Comparison of ENCODE assay signal across 8 mouse cellular contexts in genomic region chr12:59010482-59010881, GRCm38 (mm10). TPM values are rescaled to one million over a fixed set of nuclear protein-coding genes. Genes with fewer than 3 reads are reported as not detected.
A peak's percentile ranks its signal among the peaks of the same experiment; 100 is the strongest.
DNase-seq lines count a peak whose midpoint lies in the region; ATAC-seq lines count a peak whose summit lies in the region.

No protein-coding gene starts in this region.

- peaks cover 31% of the 10 kb centered on the region for H3K36me3 ChIP-seq in embryonic facial prominence, embryonic 10.5 days (replicated peaks)
- H3K36me3 ChIP-seq in midbrain, embryonic 16.5 days (ENCODE audit: control insufficient read depth, insufficient read depth, low read length) = peaks cover 13% of the 10 kb centered on the region

- H3K27me3 ChIP-seq in embryonic facial prominence, embryonic 10.5 days (replicated peaks; ENCODE audit: low read depth, poor library complexity, severe bottlenecking) = no peaks in the 10 kb centered on the region
- H3K27me3 ChIP-seq in midbrain, embryonic 16.5 days (ENCODE audit: control insufficient read depth, insufficient read depth, low read depth, low read length) = no peaks in the 10 kb centered on the region

- peak overlapping the region; percentile 91 for H3K4me2 ChIP-seq in midbrain, embryonic 16.5 days (ENCODE audit: low read length)

- 79% methylated on average over 2 of the region's 2 CpGs for WGBS in embryonic facial prominence, embryonic 10.5 days
- 74% methylated on average over 2 of the region's 2 CpGs for WGBS in midbrain, embryonic 16.5 days

- H3K4me1 ChIP-seq in embryonic facial prominence, embryonic 10.5 days = peaks cover 25% of the 10 kb centered on the region
- peaks cover 23% of the 10 kb centered on the region for H3K4me1 ChIP-seq in midbrain, embryonic 16.5 days (ENCODE audit: control insufficient read depth, insufficient read depth, low read length)

- peak; percentile 24 for DNase-seq in adrenal gland, postnatal 14 days
- no peak for DNase-seq in adrenal gland, postnatal 4 days (ENCODE audit: low spot score in 2 of 2)
- peak; percentile 89 for DNase-seq in 3T3-L1 (ENCODE audit: low read depth, low spot score)
- DNase-seq in embryonic facial prominence, embryonic 10.5 days (ENCODE audit: low spot score) = no peak
- DNase-seq in kidney, postnatal 10 days = peak; percentile 11
- no peak for DNase-seq in layer of hippocampus, postnatal 36 days

- no peak overlapping the region for H3K9ac ChIP-seq in midbrain, embryonic 16.5 days (ENCODE audit: low read depth, low read length)

- H3K27ac ChIP-seq in embryonic facial prominence, embryonic 10.5 days (replicated peaks) = no peak overlapping the region
- no peak overlapping the region for H3K27ac ChIP-seq in midbrain, embryonic 16.5 days (ENCODE audit: low read length)

- ATAC-seq in midbrain, embryonic 16.5 days = no peak
- no peak for ATAC-seq in monocyte, adult 5-6 weeks (replicated peaks; ENCODE audit: insufficient number of reproducible peaks, low FRiP score, low TSS enrichment, poor library complexity, severe bottlenecking)

- H3K4me3 ChIP-seq in embryonic facial prominence, embryonic 10.5 days = peak overlapping the region; percentile 85
- H3K4me3 ChIP-seq in midbrain, embryonic 16.5 days (ENCODE audit: low read depth, low read length) = no peak overlapping the region

- H3K9me3 ChIP-seq in embryonic facial prominence, embryonic 10.5 days = no peaks in the 10 kb centered on the region
- no peaks in the 10 kb centered on the region for H3K9me3 ChIP-seq in midbrain, embryonic 16.5 days (replicated peaks; ENCODE audit: control insufficient read depth, low read length, poor library complexity, severe bottlenecking)

RNA-seq across cellular contexts. Expression of gene Sec23a, which starts 1.3 kb away (rescaled TPM):
- total RNA-seq in adrenal gland, postnatal 14 days (2021) = 45.1 and 46.4 TPM in 2 replicates
- 10 to 100 TPM; 48.1 to 53.7 TPM for total RNA-seq in adrenal gland, postnatal 4 days (2021)
- 59.8 and 60.5 TPM in 2 replicates for polyA plus RNA-seq in embryonic facial prominence, embryonic 10.5 days (2016; fragmentation: Nextera tagmentation; extraction: Ambion mirVana)
- polyA plus RNA-seq in midbrain, embryonic 16.5 days (2015; fragmentation: Nextera tagmentation; extraction: Ambion mirVana) = 119 and 120 TPM in 2 replicates
- total RNA-seq in monocyte, adult 5-6 weeks (2017) = 20.5 to 28.1 TPM (median 24.5 TPM) in 3 replicates
- total RNA-seq in layer of hippocampus, postnatal 36 days (2021) = 100 to 1,000 TPM in 1 of 2 experiments, 10 to 100 TPM in 1; 97.2 to 101 TPM

RNA-seq across cellular contexts. Expression of gene Gemin2, which starts 2.7 kb away (rescaled TPM):
- total RNA-seq in adrenal gland, postnatal 14 days (2021) = 9.0 and 9.6 TPM in 2 replicates
- total RNA-seq in adrenal gland, postnatal 4 days (2021) = 10 to 100 TPM; 13.6 to 15.0 TPM
- polyA plus RNA-seq in embryonic facial prominence, embryonic 10.5 days (2016; fragmentation: Nextera tagmentation; extraction: Ambion mirVana) = 41.8 and 43.7 TPM in 2 replicates
- polyA plus RNA-seq in midbrain, embryonic 16.5 days (2015; fragmentation: Nextera tagmentation; extraction: Ambion mirVana) = 15.0 and 16.6 TPM in 2 replicates
- total RNA-seq in monocyte, adult 5-6 weeks (2017) = 5.1 to 8.0 TPM (median 7.8 TPM) in 3 replicates
- total RNA-seq in layer of hippocampus, postnatal 36 days (2021) = 10 to 100 TPM; 10.0 to 10.4 TPM

RNA-seq across cellular contexts. Expression of gene Trappc6b, which starts 50.8 kb away (rescaled TPM):
- 87.3 and 90.0 TPM in 2 replicates for total RNA-seq in adrenal gland, postnatal 14 days (2021)
- total RNA-seq in adrenal gland, postnatal 4 days (2021) = 10 to 100 TPM; 92.0 to 95.4 TPM
- polyA plus RNA-seq in embryonic facial prominence, embryonic 10.5 days (2016; fragmentation: Nextera tagmentation; extraction: Ambion mirVana) = 67.6 and 69.9 TPM in 2 replicates
- 182 and 184 TPM in 2 replicates for polyA plus RNA-seq in midbrain, embryonic 16.5 days (2015; fragmentation: Nextera tagmentation; extraction: Ambion mirVana)
- 110 to 131 TPM (median 119 TPM) in 3 replicates for total RNA-seq in monocyte, adult 5-6 weeks (2017)
- total RNA-seq in layer of hippocampus, postnatal 36 days (2021) = 100 to 1,000 TPM; 112 to 117 TPM

RNA-seq across cellular contexts. Expression of gene Pnn, which starts 56.2 kb away (rescaled TPM):
- 54.1 and 60.2 TPM in 2 replicates for total RNA-seq in adrenal gland, postnatal 14 days (2021)
- total RNA-seq in adrenal gland, postnatal 4 days (2021) = 10 to 100 TPM; 71.8 to 78.4 TPM
- polyA plus RNA-seq in embryonic facial prominence, embryonic 10.5 days (2016; fragmentation: Nextera tagmentation; extraction: Ambion mirVana) = 114 and 121 TPM in 2 replicates
- 85.6 and 90.5 TPM in 2 replicates for polyA plus RNA-seq in midbrain, embryonic 16.5 days (2015; fragmentation: Nextera tagmentation; extraction: Ambion mirVana)
- 109 to 145 TPM (median 133 TPM) in 3 replicates for total RNA-seq in monocyte, adult 5-6 weeks (2017)
- total RNA-seq in layer of hippocampus, postnatal 36 days (2021) = 10 to 100 TPM; 63.5 to 69.8 TPM

Comparison
In these comparisons a context has a peak if more than half of its experiments do, and no peak if none do; other contexts are left out.
1. DNase-seq: peak in adrenal gland, postnatal 14 days (single experiment), 3T3-L1 (single experiment) and kidney, postnatal 10 days (single experiment); none in adrenal gland, postnatal 4 days (0 of 2), embryonic facial prominence, embryonic 10.5 days (single experiment) and layer of hippocampus, postnatal 36 days (0 of 2).